Mouse (Mus musculus): ENCODE measurements around the gene Tnfrsf8. TPM values are rescaled to one million over a fixed set of nuclear protein-coding genes. Genes with fewer than 3 reads are reported as not detected.
"Not testable (repeated sequence)": the region's sequence is repeated elsewhere in the genome, so short reads cannot be mapped to it uniquely, and the experiment has no call there.

The Tnfrsf8 gene
- 0.03 TPM for polyA plus RNA-seq (2021)

- ChIA-PET POLR2A (no interaction called here), CTCF (no interaction called here)
- H3K27me3 ChIP-seq = no peaks in the 10 kb centered on the region
- no peak for ATAC-seq
- no peak for DNase-seq (ENCODE audit: low read depth, low spot score)
- TF ChIP-seq CTCF (IDR thresholded peaks at IDR 0.05) = no peak
- in situ Hi-C loops (cut with MboI; ENCODE audit: low pct_unique_long_range_greater_than_20kb) = loop anchor here (25.0 kb wide), 1 partner anchor 903 kb away; the partner anchor contains the start of gene Pramef12
Measured at GRCm38 (mm10) chr4:145314836-145315467, at the start of gene Tnfrsf8. Gene Tnfrsf8 (minus strand): TSS chr4:145315164.

GRCm38 (mm10) chr4:145361635-145362034, 46.7 kb upstream of the Tnfrsf8 start:
- H3K27me3 ChIP-seq; POLR2A ChIA-PET; in situ Hi-C loops (cut with MboI; ENCODE audit: low pct_unique_long_range_greater_than_20kb); CTCF ChIA-PET; DNase-seq (ENCODE audit: low read depth, low spot score): not testable (repeated sequence)
- ATAC-seq = peak; percentile 98

GRCm38 (mm10) chr4:145361065-145361464, 46.1 kb upstream of the Tnfrsf8 start:
- DNase-seq (ENCODE audit: low read depth, low spot score) = no peak
- ChIA-PET CTCF (no interaction called here), POLR2A (no interaction called here)
- TF ChIP-seq CTCF (IDR thresholded peaks at IDR 0.05) = no peak
- in situ Hi-C loops (cut with MboI; ENCODE audit: low pct_unique_long_range_greater_than_20kb) = no loop called here
- no peak for ATAC-seq
- H3K27me3 ChIP-seq = no peaks in the 10 kb centered on the region

GRCm38 (mm10) chr4:145360567-145360966, 45.6 kb upstream of the Tnfrsf8 start:
- TF ChIP-seq CTCF (IDR thresholded peaks at IDR 0.05) = no peak
- no peak for DNase-seq (ENCODE audit: low read depth, low spot score)
- ChIA-PET POLR2A (no interaction called here), CTCF (no interaction called here)
- no peaks in the 10 kb centered on the region for H3K27me3 ChIP-seq
- no peak for ATAC-seq
- in situ Hi-C loops (cut with MboI; ENCODE audit: low pct_unique_long_range_greater_than_20kb) = no loop called here

GRCm38 (mm10) chr4:145356234-145356633, 41.3 kb upstream of the Tnfrsf8 start:
- POLR2A ChIA-PET = no interaction called here
- CTCF ChIA-PET = interaction anchor here (0.9 kb wide), 1 partner anchor 17 kb away, joined by 4 read pairs; no protein-coding TSS in a partner anchor
- in situ Hi-C loops (cut with MboI; ENCODE audit: low pct_unique_long_range_greater_than_20kb) = no loop called here
- peaks cover 7% of the 10 kb centered on the region for H3K27me3 ChIP-seq
- ATAC-seq = no peak
- DNase-seq (ENCODE audit: low read depth, low spot score) = no peak
- no peak for TF ChIP-seq CTCF (IDR thresholded peaks at IDR 0.05)

- TF ChIP-seq CTCF (IDR thresholded peaks at IDR 0.05) = no peak
- POLR2A ChIA-PET = no interaction called here
- ATAC-seq (no peak), DNase-seq (ENCODE audit: low read depth, low spot score) (no peak)
- CTCF ChIA-PET = no interaction called here
- H3K27me3 ChIP-seq = peaks cover 7% of the 10 kb centered on the region
- in situ Hi-C loops (cut with MboI; ENCODE audit: low pct_unique_long_range_greater_than_20kb) = no loop called here
Measured at GRCm38 (mm10) chr4:145353855-145354254, 38.9 kb upstream of the Tnfrsf8 start.

GRCm38 (mm10) chr4:145344948-145345347, 30.0 kb upstream of the Tnfrsf8 start:
- ChIA-PET POLR2A (no interaction called here), CTCF (no interaction called here)
- H3K27me3 ChIP-seq = peaks cover 4% of the 10 kb centered on the region
- DNase-seq (ENCODE audit: low read depth, low spot score) = no peak
- no peak for ATAC-seq
- in situ Hi-C loops (cut with MboI; ENCODE audit: low pct_unique_long_range_greater_than_20kb) = no loop called here
- no peak for TF ChIP-seq CTCF (IDR thresholded peaks at IDR 0.05)

- no peak for ATAC-seq
- in situ Hi-C loops (cut with MboI; ENCODE audit: low pct_unique_long_range_greater_than_20kb) = no loop called here
Measured at GRCm38 (mm10) chr4:145341879-145342809, 27.2 kb upstream of the Tnfrsf8 start.

GRCm38 (mm10) chr4:145337906-145338858, 23.2 kb upstream of the Tnfrsf8 start:
- in situ Hi-C loops (cut with MboI; ENCODE audit: low pct_unique_long_range_greater_than_20kb) = no loop called here
- no peak for ATAC-seq

More at GRCm38 (mm10) chr4:145341879-145342809, 27.2 kb upstream of the Tnfrsf8 start:
- CTCF ChIA-PET = no interaction called here
- POLR2A ChIA-PET = no interaction called here
- TF ChIP-seq CTCF (IDR thresholded peaks at IDR 0.05) = no peak
- DNase-seq (ENCODE audit: low read depth, low spot score) = no peak
- peaks cover 4% of the 10 kb centered on the region for H3K27me3 ChIP-seq

GRCm38 (mm10) chr4:145336587-145336986, 21.6 kb upstream of the Tnfrsf8 start:
- no peak for ATAC-seq
- H3K27me3 ChIP-seq = peaks cover 4% of the 10 kb centered on the region
- ChIA-PET POLR2A (no interaction called here), CTCF (no interaction called here)
- no peak for TF ChIP-seq CTCF (IDR thresholded peaks at IDR 0.05)
- no peak for DNase-seq (ENCODE audit: low read depth, low spot score)
- in situ Hi-C loops (cut with MboI; ENCODE audit: low pct_unique_long_range_greater_than_20kb) = no loop called here

More at GRCm38 (mm10) chr4:145337906-145338858, 23.2 kb upstream of the Tnfrsf8 start:
- no peak for DNase-seq (ENCODE audit: low read depth, low spot score)
- CTCF ChIA-PET = interaction anchor here (1.1 kb wide), 1 partner anchor 18 kb away, joined by 4 read pairs; no protein-coding TSS in a partner anchor
- POLR2A ChIA-PET = no interaction called here
- H3K27me3 ChIP-seq = peaks cover 8% of the 10 kb centered on the region
- TF ChIP-seq CTCF (IDR thresholded peaks at IDR 0.05) = no peak
